Mouse (Mus musculus) lung, postnatal 36 days (tissue): Measurements from ENCODE around the gene Abcf2.

Source experiments
- DNase-seq: peaks from one replicate; pipeline ENCODE4 v3.0.0; 2022; ENCODE audit warnings: mixed read lengths

Abcf2 gene

DNA sequence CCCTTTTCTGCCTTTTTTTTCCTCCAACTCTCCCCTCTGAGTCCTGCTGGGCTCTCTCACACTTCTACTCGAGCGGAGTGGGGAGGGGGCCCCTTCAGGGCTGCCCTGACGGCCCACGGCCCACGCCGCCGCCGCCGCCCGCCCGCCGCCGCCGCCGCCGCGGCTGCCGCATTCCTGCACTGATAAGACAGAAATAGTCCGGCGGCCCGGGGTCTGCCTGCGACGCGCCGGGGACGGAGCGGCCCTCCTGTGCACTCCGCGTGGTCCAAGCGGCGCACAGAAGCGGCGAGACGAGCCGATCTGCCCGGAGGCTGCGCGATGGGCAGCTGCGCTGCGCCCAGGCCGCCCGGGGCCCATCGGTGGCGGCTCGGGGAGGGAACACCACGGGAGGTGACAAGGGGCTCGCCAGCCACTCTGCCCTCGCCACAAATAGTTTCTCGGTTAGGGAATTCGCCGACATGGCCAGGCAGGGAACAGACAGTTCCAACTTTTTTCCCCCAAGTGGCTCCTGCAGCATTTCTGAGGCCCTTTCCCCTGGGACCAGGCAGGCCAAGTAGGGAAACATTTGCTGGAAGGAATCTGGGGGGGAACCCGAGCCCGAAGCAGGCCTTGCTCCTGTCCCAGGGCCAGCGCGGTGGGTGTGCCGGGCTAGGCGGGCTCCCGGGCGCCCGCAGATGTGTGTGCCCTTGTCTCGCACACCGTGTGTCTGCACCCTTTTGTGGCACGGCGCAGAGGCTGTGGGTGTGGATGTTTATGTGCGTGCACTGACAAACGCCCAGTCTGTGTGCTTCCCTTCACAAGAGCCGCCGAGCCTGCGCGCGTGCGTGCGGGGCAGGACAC lies 24.9 kb upstream of the Abcf2 start:
- peak; percentile 80 for DNase-seq

DNA sequence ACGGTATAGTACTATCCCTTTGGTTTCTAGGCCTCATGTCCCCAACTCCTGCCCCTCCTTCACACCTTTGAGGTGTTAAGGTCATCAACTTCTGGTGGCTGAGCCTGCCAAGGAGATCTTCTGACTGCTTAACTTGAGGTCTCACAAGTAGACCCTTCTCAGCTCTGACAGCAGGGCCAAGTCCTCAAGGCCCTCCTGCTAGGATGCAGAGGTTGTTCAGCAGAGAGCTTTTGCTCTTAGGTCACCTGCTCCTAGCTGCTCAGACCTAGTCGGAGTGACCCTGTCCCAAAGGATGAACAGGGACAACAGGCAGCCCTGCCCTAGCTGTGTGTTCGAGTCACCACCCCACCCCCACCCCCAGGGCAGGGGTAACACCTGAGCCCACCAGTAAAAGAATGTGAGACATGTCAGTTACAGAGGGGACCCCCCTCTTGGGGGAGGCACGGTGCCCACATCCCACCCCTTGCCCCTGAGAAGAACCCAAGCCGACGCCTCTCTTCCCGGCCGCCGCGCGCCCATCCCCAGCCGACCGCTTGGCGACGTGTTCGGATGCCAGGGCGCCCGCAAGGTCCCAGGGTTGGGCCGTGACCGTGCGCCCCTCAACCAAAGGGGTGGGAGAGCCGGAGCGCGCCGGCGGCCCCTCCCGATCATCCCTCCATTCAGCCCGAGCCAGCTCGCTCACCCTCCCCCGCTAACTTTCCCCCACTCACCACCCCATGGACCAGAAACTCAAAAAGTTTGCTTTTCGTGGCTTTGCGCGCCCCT lies 24.0 kb upstream of the Abcf2 start:
- DNase-seq, result no peak

DNA sequence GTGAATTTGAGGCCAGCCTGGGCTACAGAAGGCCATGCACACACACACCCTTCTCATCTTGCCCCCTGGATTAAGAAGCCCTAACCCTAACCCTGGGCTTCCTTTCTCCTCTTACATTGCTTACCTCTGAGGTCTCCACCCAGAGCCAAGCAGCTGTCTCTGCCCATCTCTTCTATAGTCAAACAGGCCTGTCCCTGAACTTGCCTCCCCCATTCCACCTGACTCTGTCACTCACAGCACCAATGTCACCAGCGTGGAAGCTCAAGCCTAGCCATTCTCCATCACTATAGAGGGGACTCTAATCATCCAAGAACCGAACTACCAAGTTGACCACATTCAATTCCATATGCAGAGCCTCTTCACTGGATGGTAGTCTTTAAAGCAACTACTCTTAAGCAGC lies 23.0 kb upstream of the Abcf2 start:
- DNase-seq, result no peak

DNA sequence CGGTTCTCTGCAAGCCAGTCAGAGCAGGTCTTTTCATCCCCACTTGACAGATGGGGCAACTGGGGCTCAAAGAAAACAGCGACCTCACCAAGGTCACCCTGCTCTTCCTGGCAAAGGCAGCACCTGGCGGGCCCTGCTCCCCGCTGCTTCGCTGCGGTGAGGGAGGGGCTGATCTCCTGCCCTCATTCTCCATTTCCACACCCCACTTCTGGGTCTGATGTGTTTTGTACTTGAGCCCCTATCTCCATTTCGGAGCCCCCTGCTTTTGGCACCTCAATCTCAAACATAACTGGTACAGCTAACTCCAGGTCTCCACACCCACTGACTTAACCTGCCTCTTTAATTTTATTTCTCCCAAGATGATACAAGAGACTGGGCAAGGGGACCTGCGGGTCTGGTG lies 21.9 kb upstream of the Abcf2 start:
- DNase-seq, result no peak

DNA sequence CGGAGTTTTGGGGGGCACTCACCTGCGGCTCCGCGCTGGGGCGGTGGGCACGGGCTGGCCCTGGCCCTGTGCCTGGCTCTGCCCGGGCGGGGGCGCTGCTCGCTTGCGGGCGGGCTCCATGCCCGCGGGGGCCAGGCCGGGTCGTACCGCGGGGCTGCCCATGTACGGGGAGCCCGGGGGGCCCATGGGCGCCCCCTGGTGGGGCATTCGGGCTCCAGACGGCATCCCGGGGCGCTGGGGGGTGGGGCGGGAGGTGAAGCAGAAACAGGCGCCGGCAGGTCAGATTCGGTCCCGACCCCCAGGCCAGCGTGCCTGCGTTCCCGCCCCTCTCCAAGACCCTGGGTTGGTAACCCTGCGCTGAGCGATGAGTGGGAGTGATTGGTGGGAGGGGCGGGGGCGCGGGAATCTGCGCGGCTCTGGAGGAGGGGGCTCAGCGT lies 21.3 kb upstream of the Abcf2 start:
- DNase-seq, result peak; percentile 72

DNA sequence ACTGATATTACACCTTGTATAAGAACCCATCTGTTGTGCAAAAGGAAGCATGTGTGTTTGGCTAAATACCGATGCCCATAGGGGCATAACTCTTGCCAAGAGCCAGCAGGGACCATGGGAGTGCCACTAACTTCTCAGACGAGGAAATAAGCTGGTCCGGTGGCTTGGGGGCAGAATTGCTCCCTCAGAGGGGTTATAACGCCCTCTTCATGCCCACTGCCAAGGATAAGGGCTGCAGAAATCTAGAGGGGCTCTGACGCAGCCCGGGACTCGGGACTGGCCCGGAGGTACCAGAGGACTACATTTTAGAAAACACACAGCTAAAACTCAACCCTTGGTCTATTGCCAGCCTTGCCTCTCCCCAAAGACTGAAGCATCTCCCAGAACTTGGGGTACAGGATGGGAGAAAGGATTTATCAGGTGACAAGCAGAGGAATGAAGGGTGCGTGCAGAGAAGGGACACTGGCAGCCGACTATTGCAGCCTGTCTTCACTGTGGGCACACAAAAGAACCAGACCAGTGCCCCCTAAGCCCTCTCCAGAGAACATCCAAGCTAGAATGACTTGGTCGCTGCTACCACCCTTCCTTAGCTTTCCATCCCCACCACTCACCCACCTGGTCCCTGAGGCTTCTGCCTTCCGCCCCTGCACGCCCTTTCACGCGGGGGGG lies 20.8 kb upstream of the Abcf2 start:
- no peak for DNase-seq

DNA sequence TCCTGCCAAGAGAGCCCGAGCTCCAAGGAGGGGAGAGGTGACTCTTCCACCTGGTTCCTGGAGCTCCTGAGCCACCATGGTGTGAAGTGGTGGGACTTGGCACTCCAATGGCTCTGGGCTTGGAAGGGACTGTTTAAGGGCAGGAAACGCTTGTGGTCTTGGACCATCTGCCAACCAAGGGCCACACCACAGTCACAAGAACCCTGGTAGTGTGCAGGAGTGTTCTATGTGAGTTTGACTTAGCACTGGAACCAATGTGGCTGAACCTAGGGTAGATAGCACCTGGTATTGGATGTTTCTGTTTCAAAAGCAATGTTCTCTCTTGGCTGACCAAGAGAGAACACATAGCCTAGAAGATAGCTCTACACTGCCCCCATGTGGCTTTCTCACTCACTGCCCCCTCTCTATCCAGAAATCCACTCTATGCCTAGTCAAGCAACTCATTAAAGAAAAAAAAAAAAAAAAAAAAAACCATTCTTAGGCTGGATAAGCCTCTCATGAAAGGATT lies 20.0 kb upstream of the Abcf2 start:
- DNase-seq, result peak; percentile 92

DNA sequence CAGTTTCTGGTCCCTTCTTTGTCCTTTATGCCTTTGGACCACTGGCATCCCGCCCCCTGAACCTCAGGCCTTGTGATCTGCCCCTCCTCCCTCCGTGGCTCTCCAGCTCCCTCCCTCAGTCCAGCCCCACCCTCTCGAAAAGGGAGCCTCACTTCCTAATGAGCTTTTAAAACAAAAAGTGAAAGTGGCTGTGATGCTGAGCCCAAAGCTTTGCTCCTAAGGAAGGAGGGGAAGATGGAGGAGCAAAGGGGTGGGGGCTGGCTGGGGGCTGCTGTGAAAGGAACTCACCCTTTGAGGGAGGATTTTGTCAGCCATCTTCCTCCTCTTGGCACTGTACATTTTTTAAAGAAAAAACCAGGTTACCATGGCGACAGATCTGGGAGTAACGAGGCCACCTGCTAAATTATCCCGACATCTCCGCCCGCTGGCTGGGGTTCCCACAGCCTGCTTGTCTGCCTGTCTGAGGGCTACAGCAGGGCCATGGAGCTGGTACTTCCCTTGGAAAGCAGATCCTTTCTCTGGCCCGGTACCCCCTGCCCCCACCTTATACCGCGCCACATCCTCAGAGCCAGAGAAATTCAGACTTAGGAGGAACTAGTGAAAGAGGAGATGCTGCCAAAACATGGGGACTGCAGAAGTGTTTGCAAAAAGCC lies 19.4 kb upstream of the Abcf2 start:
- peak; percentile 68 for DNase-seq

DNA sequence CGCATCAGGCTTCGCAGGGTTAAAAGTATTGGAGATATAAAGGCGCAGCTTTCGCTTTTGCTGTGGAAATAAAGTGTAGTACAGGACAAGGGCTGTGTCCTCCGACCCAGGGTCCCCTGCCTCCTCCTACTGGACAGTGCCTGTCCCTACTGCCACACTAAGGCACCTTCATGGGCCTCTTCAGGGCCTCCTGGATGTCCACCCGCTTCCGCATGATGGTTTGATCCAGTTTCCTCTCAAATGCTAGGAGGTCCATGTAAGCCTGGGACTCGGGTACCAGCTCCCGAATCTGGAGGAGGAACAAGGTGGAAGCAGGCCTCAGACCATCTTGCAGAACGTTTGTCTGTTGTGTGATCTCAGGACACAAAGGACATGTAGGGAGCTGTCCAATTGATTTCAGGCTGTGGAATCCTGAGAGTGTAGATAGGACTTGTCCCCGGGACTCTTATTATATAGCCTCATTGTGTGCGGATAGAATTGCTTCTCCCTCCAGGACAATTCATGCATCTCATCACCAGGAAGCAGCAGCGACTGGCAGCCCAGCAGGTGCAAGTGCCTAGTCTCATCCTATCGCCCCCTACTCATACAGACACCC lies 18.6 kb upstream of the Abcf2 start:
- no peak for DNase-seq

DNA sequence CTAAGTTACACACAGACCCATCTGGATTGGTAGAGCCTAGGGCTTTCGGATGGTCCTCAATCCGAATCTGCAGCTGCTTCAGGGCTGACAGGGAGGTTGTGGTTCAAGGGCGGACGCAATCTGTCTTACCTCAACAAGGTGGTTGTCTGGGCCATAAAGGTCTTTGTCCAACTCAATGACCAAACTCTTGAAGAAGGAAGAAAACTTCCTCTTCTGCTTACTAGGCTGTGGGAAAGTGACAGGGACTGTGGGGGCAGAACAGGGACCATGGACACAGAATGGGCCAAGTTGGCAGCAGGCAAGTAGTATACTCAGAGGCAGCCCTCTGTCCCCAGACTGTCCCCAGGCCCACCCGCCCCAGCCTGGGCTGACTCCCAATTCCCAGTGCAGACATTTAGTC lies 18.0 kb upstream of the Abcf2 start:
- no peak for DNase-seq

DNA sequence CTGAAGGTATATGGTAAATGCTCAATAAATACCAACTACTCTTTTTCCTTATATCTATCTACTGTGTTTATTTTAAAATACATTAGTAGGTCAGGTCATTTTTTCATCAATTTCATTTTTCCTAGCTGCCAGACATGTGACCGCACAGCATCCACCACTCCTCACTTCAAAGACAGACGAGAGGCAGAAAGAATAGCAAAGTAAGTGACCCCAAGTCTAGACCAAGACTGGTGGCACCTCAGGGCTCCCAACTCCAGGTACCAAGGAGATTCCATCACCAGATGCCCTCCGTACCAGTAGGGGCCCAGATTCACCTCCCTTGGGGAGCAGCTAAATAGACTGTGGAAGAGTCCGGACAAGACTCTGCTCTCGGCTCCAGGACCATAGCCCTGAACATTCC lies 17.1 kb upstream of the Abcf2 start:
- DNase-seq, result no peak

DNA sequence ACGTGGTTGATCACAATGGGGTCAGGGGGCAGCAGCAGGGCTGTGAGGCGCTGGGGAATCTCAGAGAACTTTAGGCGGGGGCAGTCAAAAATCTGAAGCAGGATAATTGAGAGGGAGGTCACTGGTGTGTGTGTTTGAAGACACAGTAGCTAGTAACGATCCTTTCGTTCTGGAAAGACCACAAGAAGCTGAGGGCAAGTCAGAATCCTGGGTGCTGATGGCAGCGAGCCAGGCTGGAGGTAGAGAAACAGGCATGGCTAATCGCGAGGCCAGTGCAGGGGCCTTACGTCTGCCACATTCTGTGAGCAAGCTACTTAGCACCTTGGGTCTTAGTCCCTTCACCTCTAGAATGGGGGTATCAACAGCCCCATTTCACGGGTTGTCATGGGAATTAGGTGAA lies 16.7 kb upstream of the Abcf2 start:
- DNase-seq, result no peak

DNA sequence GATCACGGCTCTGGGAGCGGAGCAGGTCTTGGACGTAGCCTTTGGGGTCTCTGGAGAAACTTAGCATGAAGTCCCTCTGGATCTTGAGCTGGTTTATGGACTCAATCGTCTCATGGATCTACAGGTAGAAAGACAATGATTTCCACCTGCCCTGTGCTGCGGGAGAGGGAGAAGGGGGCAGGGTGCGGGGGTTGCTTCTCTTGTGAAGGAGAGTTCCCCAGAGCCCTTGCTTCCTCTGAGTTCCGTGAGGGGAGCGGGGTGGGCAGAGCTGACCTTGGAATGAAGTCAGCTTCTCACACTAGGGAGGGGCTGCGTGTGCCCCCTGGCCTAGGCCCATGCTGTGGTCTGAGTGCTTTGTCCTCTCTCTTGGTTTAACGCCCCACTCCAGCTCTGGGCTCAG lies 16.0 kb upstream of the Abcf2 start:
- DNase-seq, result no peak

DNA sequence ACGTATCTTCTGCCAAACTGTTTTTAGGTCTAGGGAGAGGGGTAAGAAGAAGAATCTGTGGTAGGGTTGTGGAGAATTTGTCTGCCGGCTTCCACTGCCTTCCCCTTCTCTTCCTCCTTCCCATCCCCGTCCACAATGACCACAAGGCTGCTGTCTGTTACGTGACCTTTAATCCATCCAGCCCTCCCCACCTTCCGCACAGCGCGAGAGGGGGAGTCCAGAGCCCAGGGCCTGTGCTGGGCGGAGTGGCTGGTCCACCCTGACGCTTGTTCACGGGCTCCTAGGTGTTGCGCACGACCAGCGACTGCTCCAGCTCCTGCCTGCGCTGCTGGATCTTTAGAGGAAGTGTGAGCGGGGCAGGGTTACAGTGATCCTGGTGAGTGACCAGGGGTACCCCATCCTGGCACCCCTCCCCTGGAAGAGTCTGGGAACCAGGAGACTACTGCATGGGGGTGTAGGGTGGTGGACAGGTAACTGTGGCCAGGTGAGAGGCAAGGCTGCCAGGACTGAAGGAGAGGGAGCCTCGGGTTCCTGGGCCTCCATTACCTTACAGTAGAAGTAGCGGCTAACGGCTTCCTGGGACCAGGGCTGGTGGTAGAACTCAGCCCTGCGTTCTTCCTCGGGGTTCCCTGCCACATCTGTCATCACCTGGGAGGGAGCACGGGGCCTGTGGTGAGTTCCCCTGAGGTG lies 15.3 kb upstream of the Abcf2 start:
- no peak for DNase-seq

DNA sequence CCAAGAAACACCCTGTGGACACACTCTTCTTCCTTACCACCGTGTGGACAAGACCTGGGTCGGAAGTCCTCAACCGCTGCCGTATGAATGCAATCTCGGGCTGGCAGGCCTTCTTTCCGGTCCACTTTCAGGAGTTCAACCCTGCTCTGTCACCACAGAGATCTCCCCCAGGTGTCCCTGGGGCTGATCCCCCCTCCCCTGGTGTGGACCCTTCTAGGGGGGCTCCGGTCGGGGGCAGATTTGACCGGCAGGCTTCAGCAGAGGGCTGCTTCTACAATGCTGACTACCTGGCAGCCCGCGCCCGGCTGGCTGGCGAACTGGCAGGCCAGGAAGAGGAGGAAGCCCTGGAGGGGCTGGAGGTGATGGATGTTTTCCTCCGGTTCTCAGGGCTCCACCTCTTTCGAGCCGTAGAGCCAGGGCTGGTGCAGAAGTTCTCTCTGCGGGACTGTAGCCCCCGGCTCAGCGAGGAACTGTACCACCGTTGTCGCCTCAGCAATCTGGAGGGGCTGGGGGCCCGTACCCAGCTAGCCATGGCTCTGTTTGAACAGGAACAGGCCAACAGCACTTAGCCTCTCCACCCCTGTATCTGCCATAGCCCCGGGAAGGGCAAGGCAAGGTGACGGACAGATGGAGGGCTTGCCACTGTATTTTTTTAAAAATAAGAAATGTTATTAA lies 14.7 kb upstream of the Abcf2 start:
- no peak for DNase-seq

DNA sequence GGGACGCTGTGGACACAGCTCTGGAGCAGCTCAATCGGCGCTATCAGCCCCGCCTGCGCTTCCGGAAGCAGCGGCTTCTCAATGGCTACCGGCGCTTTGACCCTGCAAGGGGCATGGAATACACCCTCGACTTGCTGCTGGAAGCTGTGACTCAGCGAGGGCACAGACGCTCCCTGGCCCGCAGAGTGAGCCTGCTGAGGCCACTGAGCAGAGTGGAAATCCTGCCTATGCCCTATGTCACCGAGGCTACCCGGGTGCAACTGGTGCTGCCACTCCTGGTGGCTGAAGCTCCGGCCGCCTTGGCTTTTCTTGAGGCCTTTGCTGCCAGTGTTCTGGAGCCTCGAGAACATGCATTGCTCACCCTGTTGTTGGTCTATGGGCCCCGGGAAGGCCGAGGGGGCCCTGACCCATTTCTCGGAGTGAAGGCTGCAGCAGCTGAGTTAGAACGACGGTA lies 14.0 kb upstream of the Abcf2 start:
- DNase-seq, result no peak

DNA sequence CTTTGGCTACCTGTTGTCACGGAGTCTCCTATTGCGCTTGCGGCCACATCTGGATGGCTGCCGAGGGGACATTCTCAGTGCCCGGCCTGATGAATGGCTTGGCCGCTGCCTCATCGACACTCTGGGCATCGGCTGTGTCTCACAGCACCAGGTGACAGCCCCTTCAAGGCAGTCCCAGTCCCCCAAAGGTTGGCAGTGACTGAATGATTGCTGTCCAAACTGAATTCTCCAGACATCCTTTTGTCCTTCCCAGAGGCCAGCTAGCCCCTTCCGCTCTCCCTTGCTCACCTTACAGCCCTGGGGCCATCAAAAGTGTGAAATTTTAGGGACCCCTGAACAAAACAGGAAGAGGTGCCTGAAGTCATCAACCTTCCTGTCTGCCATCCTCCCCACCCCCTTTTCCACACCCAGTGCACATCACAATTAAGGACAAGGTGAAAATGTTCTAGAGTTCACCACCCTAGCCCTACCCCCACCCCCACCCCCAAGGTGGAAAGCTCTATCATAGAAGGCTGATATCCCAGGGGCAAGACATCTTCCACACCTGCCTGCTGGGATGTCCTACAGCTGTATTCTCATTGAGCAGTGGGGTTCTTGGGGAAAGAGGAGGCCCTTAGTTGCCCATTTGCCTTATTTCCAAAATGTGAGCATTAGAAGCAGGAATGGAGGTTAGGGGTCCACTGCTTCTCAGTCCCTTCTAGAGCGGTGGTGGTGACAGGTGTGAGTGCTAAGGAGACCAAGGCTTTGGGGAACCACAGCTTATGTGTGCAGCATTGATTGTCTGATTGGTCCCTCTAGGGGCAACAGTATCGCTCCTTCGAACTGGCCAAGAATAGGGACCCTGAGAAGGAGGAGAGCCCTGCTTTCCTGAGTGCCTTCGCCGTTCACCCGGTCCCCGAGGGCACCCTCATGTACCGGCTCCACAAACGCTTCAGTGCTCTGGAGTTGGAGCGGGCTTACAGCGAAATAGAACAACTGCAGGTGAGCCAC lies 12.5 kb upstream of the Abcf2 start:
- DNase-seq, result no peak

DNA sequence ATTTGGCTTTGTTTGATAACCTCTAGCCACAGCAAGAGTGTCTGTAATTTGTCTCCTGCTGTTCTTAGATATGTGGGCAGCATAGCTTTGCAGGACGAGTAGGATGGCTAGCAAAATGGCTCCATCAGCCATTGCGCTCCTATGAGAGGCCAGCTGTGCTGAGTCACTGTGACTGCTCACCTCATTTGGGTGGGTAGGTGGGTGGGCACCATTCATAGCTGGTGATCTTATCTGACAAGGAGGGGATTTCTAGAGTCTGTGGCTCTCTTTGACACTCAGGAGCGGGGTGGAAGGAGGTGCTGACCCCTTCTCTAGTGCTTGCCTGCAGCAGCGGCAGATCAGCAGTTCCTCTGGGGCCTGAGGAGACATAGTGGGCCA lies 9.9 kb upstream of the Abcf2 start:
- no peak for DNase-seq

DNA sequence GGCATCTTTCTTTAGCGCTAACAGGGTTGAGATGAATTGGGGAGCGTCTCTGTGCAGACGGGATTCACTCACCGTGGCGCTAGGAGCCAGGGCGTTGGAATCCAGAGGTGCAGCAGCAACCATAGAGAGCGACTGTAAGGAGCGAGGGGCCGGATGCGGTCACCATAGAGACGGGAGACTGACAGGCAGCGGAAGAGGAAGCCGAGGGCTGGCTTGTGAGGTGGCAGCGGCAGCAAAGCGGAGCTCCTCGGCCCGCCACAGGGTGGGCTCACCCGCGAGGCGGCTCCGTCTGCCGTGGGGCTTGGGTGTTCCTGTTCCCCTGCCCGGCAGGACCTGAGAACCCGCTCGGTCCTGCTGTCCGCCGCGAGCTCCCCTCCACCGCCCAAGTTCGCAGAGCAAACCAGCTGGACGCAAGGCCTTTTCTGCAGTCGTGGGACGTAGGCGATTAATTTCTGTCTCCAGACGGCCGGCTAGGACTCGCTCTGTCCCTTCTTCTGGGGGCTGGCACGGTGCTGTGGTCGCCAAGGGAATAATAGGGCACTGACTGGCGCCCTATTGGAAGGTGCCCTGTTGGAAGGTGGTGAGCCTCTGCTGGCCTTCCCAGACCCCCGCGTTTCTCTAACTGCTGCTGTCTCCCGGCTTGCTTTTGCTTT lies 9.4 kb upstream of the Abcf2 start, which contains the start of gene Chpf2:
TSS of gene Chpf2 (plus strand) at position 195 of the 653 bp plus-strand sequence.
- peak; percentile 89 for DNase-seq
